Mouse (Mus musculus): ENCODE measurements around the gene Gm17654. TPM values are rescaled to one million over a fixed set of nuclear protein-coding genes. Genes with fewer than 3 reads are reported as not detected.
"Not testable (repeated sequence)": the region's sequence is repeated elsewhere in the genome, so short reads cannot be mapped to it uniquely, and the experiment has no call there.

The Gm17654 gene
- polyA plus RNA-seq, 1 experiment from 2014 or later, result not detected

GRCm38 (mm10) chr14:43531052-43532010 lies 47.6 kb downstream of the Gm17654 start:
- peak; percentile 44 for DNase-seq (ENCODE audit: low spot score)
- not testable (repeated sequence) for H3K27ac ChIP-seq (ENCODE audit: low read depth); H3K4me1 ChIP-seq (replicated peaks; ENCODE audit: control insufficient read depth, insufficient read depth, low read length); H3K36me3 ChIP-seq (ENCODE audit: control insufficient read depth, insufficient read depth, low read length); H3K9ac ChIP-seq (ENCODE audit: low read length); H3K27me3 ChIP-seq (replicated peaks; ENCODE audit: control insufficient read depth, insufficient read depth, low read length); H3K4me2 ChIP-seq (ENCODE audit: low read length); ATAC-seq (replicated peaks; ENCODE audit: low FRiP score, low TSS enrichment, low read depth); H3K9me3 ChIP-seq (ENCODE audit: control insufficient read depth, low read length); H3K4me3 ChIP-seq (ENCODE audit: low read depth, low read length)
- WGBS, result 16% methylated on average over 14 of the region's 15 CpGs

Other genes starting within 250 kb of the Gm17654 start
- not detected in 2 replicates for gene 1700001F09Rik, start 231.3 kb downstream of the Gm17654 start, polyA plus RNA-seq (2014; fragmentation: Nextera tagmentation; extraction: Ambion mirVana)
- gene Gm8138, start 162.8 kb downstream of the Gm17654 start, polyA plus RNA-seq (2014; fragmentation: Nextera tagmentation; extraction: Ambion mirVana), result not detected in 2 replicates
- not detected in 2 replicates for gene Gm5799, start 35.6 kb downstream of the Gm17654 start, polyA plus RNA-seq (2014; fragmentation: Nextera tagmentation; extraction: Ambion mirVana)
- gene Gm10375, start 28.9 kb upstream of the Gm17654 start, polyA plus RNA-seq (2014; fragmentation: Nextera tagmentation; extraction: Ambion mirVana), result not detected in 2 replicates
- not detected in 2 replicates for gene Gm8165, start 98.1 kb upstream of the Gm17654 start, polyA plus RNA-seq (2014; fragmentation: Nextera tagmentation; extraction: Ambion mirVana)
- gene Gm7324, start 118.7 kb upstream of the Gm17654 start, polyA plus RNA-seq (2014; fragmentation: Nextera tagmentation; extraction: Ambion mirVana), result 1.5 TPM in 2 replicates
- not detected in 2 replicates for gene Gm16506, start 148.3 kb upstream of the Gm17654 start, polyA plus RNA-seq (2014; fragmentation: Nextera tagmentation; extraction: Ambion mirVana)
- gene Gm6526, start 168.7 kb upstream of the Gm17654 start, polyA plus RNA-seq (2014; fragmentation: Nextera tagmentation; extraction: Ambion mirVana), result not detected in 2 replicates
- not detected in 2 replicates for gene Gm8180, start 205.6 kb upstream of the Gm17654 start, polyA plus RNA-seq (2014; fragmentation: Nextera tagmentation; extraction: Ambion mirVana)

All from intestine, embryonic 14.5 days (tissue).